ENCODE assay signal across 1 mouse cellular context in genomic region chr16:36884881-36885280, GRCm38 (mm10).
TF ChIP-seq lines count a peak whose summit lies in the region.

No protein-coding gene starts in this region.

TF ChIP-seq in CH12.LX, 34 proteins besides CTCF, POLR2A, EP300 and RAD21 (continued from another document):
- TF ChIP-seq MXI1 (IDR thresholded peaks at IDR 0.05; ENCODE audit: low read depth, low read length) (peak; percentile 64; the same call in 1 of the 2 replicates), IRF4 (IDR thresholded peaks at IDR 0.05; ENCODE audit: low read depth, low read length) (no peak), ETS1 (conservative IDR thresholded peaks at IDR 0.05; ENCODE audit: low read depth, low read length) (no peak), SMC3 (IDR thresholded peaks at IDR 0.05; ENCODE audit: low read depth, low read length) (peak; percentile 94), MAX (IDR thresholded peaks at IDR 0.05; ENCODE audit: low read length) (peak; percentile 78), TBP (conservative IDR thresholded peaks at IDR 0.05; ENCODE audit: low read depth, low read length) (no peak), MYC (IDR thresholded peaks at IDR 0.05; ENCODE audit: low read depth, low read length) (peak; percentile 94), ZC3H11A (IDR thresholded peaks at IDR 0.05; ENCODE audit: low read depth, low read length) (peak; percentile 46), CHD2 (IDR thresholded peaks at IDR 0.05; ENCODE audit: low read length) (no peak), JUN (IDR thresholded peaks at IDR 0.05; ENCODE audit: insufficient read depth, low read depth, low read length) (no peak), USF2 (conservative IDR thresholded peaks at IDR 0.05; ENCODE audit: low read depth, low read length) (no peak), E2F4 (IDR thresholded peaks at IDR 0.05; ENCODE audit: insufficient replicate concordance, low read depth, low read length) (no peak), JUND (conservative IDR thresholded peaks at IDR 0.05; ENCODE audit: low read depth, low read length) (no peak), TCF12 (IDR thresholded peaks at IDR 0.05; ENCODE audit: low read depth, low read length) (no peak), USF1 (IDR thresholded peaks at IDR 0.05; ENCODE audit: low read depth, low read length) (peak; percentile 47; the same call in 1 of the 2 replicates), NELFE (IDR thresholded peaks at IDR 0.05; ENCODE audit: low read depth, low read length) (no peak)
TF ChIP-seq in CH12.LX: peak in this region for 7.
